In the genomic region with DNA sequence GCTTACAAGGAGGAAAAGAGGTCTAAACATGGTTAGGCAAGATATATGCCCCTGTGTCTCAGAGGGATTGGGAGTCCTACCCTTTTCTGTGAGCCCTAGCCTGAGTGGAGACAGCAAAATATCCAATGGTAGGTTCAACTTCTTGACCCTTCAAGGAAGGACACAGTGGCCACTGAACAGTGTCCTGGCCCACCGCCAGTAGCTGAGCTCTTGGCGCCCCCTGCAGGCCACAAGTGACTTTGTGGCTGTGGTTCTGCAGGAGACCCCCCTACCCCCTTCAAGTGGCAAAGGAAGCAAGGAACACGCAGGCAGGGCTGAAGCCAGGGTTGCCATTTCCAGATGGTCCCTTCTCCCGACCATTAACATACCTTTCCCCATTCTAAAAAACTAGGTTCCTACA, we compare ENCODE assay signal across 9 mouse cellular contexts. TPM values are rescaled to one million over a fixed set of nuclear protein-coding genes. Genes with fewer than 3 reads are reported as not detected.
DNase-seq lines count a peak whose midpoint lies in the region; ATAC-seq and TF ChIP-seq lines count a peak whose summit lies in the region.
"Had no signal": no experiment of that assay in that cellular context is flagged by ENCODE, and none has a peak within 500 bp of the region (broad histone marks: within the 10 kb centered on the region; RNA-seq: fewer than 3 reads in every experiment).

No protein-coding gene starts in this region.

- no peaks in the 10 kb centered on the region for H3K4me1 ChIP-seq in intestine, postnatal 0 days (replicated peaks; ENCODE audit: control insufficient read depth, insufficient read depth, low read length)

- ATAC-seq in intestine, postnatal 0 days = no peak

- H3K4me2 ChIP-seq in intestine, postnatal 0 days (replicated peaks; ENCODE audit: low read depth) = no peak overlapping the region
- H3K4me2 ChIP-seq: heart, embryonic 15.5 days had no signal

- peak; percentile 94 for TF ChIP-seq CTCF in intestine, postnatal 0 days (IDR thresholded peaks at IDR 0.05; ENCODE audit: low read depth)

- peak; percentile 33 for DNase-seq in cerebellum, adult 11 months
- DNase-seq in cerebellum, adult 9-10 months = no peak
- DNase-seq in ovary, postnatal 36 days (ENCODE audit: low spot score) = peak; percentile 70
- no peak for DNase-seq in ovary, postnatal 10 days (ENCODE audit: low spot score)
- DNase-seq in cerebellum, postnatal 4 days (ENCODE audit: low spot score in 2 of 2) = peak; percentile 55 to 72
- peak; percentile 76 for DNase-seq in lung, postnatal 10 days
- peak; percentile 54 for DNase-seq in yolk sac, embryonic 10.5 days (ENCODE audit: low spot score)

- WGBS in intestine, postnatal 0 days = 5% methylated on average over 4 of the region's 4 CpGs

- no peak overlapping the region for H3K27ac ChIP-seq in intestine, postnatal 0 days (ENCODE audit: low read depth, low read length)
- H3K27ac ChIP-seq: heart, embryonic 15.5 days had no signal

- H3K27me3 ChIP-seq in intestine, postnatal 0 days (replicated peaks; ENCODE audit: control insufficient read depth, insufficient read depth, low read length) = no peaks in the 10 kb centered on the region

- H3K4me3 ChIP-seq in intestine, postnatal 0 days (ENCODE audit: low read depth, low read length) = no peak overlapping the region
- H3K4me3 ChIP-seq: heart, embryonic 15.5 days had no signal

- no peaks in the 10 kb centered on the region for H3K36me3 ChIP-seq in intestine, postnatal 0 days (ENCODE audit: control insufficient read depth, insufficient read depth)
- H3K36me3 ChIP-seq: heart, embryonic 15.5 days had no signal

- H3K9me3 ChIP-seq in intestine, postnatal 0 days (ENCODE audit: control insufficient read depth) = no peaks in the 10 kb centered on the region
- H3K9me3 ChIP-seq: heart, embryonic 15.5 days had no signal

- no peak overlapping the region for H3K9ac ChIP-seq in intestine, postnatal 0 days (ENCODE audit: low read depth, low read length)
- H3K9ac ChIP-seq: heart, embryonic 15.5 days had no signal

RNA-seq across cellular contexts. Expression of a gene that starts 10.5 kb away (rescaled TPM):
- polyA plus RNA-seq in intestine, postnatal 0 days (2015; fragmentation: Nextera tagmentation; extraction: Ambion mirVana) = 2.1 and 2.4 TPM in 2 replicates

Comparison
In these comparisons a context has a peak if more than half of its experiments do, and no peak if none do; other contexts are left out.
1. DNase-seq: peak in cerebellum, adult 11 months (single experiment), ovary, postnatal 36 days (single experiment), cerebellum, postnatal 4 days (2 of 2), lung, postnatal 10 days (single experiment) and yolk sac, embryonic 10.5 days (single experiment); none in cerebellum, adult 9-10 months (single experiment) and ovary, postnatal 10 days (single experiment).